Mouse (Mus musculus): ENCODE results near the gene Crct1. TPM values are rescaled to one million over a fixed set of nuclear protein-coding genes. Genes with fewer than 3 reads are reported as not detected.

Crct1 gene
- 0.34 and 0.56 TPM in 2 replicates for polyA plus RNA-seq (2016; fragmentation: Nextera tagmentation; extraction: Ambion mirVana)

DNA sequence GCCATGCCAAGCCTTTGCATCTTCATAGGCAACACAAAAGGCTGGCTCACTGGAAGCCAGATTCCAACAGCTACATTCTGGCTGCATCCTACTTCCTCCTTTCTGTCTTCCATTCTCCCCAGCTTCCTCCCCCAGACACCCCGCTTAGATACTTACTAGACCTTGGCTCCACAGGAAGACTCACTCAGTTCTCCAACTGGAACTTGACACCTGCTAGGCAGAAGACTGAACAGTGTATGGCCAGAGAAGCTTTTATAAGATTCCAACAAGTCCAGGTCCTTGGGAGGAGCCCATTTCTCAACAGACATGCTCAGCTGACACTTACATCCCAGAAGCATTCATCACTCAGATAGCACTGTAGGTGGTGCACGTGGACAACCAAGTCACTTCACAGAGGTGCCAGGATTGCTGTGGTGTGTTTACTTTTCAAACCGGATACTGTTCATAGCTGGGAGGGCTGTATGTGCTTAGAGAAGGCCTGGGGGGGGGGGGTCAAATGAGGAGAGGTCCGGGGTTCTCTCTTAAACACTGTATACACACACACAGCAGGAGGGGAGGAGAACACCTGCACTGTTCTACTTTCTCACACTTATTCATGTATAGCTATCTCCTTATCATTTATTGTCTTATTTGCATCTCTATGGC lies at the start of gene Crct1:
Gene Crct1 (minus strand): TSS at position 228 of the 645 bp plus-strand sequence.
- Histone ChIP-seq H3K4me1 (peaks cover 12% of the 10 kb centered on the region), H3K36me3 (no peaks in the 10 kb centered on the region), H3K4me2 (replicated peaks) (peak within 1 kb of the TSS; percentile 71), H3K4me3 (peak within 1 kb of the TSS; percentile 52), H3K9ac (replicated peaks) (peak within 1 kb of the TSS; percentile 53), H3K27me3 (peaks cover 5% of the 10 kb centered on the region; the same call in 1 of the 2 replicates), H3K27ac (replicated peaks) (peak within 1 kb of the TSS; percentile 42; the same call in 1 of the 2 replicates), H3K9me3 (no peaks in the 10 kb centered on the region)
- 42% methylated on average over 4 of the region's 4 CpGs for WGBS
- no peak; the same call in 1 of the 2 replicates for ATAC-seq (ENCODE audit: low FRiP score, low read depth)

GRCm38 (mm10) chr3:93052826-93053474 lies 37.5 kb upstream of the Crct1 start:
- no peaks in the 10 kb centered on the region for H3K36me3 ChIP-seq
- ATAC-seq (ENCODE audit: low FRiP score, low read depth): no peak
- H3K4me1 ChIP-seq: no peaks in the 10 kb centered on the region
- H3K4me3 ChIP-seq: no peak overlapping the region
- WGBS: 56% methylated on average over 10 of the region's 10 CpGs
- H3K27ac ChIP-seq (replicated peaks): no peak overlapping the region
- H3K4me2 ChIP-seq (replicated peaks): no peak overlapping the region
- no peaks in the 10 kb centered on the region for H3K9me3 ChIP-seq
- H3K9ac ChIP-seq (replicated peaks): no peak overlapping the region
- no peaks in the 10 kb centered on the region for H3K27me3 ChIP-seq

GRCm38 (mm10) chr3:93050182-93050581 lies 34.7 kb upstream of the Crct1 start:
- 87% methylated on average over 1 of the region's 1 CpGs for WGBS
- H3K27ac ChIP-seq (replicated peaks): no peak overlapping the region
- no peak overlapping the region for H3K9ac ChIP-seq (replicated peaks)
- H3K9me3 ChIP-seq: no peaks in the 10 kb centered on the region
- no peak overlapping the region for H3K4me2 ChIP-seq (replicated peaks)
- no peaks in the 10 kb centered on the region for H3K36me3 ChIP-seq
- no peaks in the 10 kb centered on the region for H3K27me3 ChIP-seq
- no peak for ATAC-seq (ENCODE audit: low FRiP score, low read depth)
- H3K4me3 ChIP-seq: no peak overlapping the region
- no peaks in the 10 kb centered on the region for H3K4me1 ChIP-seq

DNA sequence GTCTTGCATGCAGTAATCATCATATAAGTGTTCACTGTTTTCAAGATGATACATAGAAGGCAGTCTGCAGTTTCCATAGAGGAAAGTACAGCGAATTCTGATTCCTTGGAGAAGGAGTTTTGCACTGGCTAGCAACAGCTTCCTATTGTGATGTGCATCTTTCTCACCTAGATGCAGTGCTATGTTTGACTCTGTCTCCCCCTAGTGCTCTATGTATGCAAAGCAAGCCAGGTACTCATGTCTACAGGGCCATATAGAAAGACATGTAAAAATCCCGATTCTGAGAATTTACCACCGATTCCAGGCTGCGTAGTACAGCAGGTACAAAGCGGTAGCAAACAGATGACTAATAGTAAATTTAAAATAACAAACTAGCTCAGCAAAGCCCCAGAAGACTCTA lies 16.0 kb upstream of the Crct1 start:
- Histone ChIP-seq H3K27me3 (no peaks in the 10 kb centered on the region), H3K4me1 (no peaks in the 10 kb centered on the region), H3K36me3 (no peaks in the 10 kb centered on the region), H3K27ac (replicated peaks) (no peak overlapping the region), H3K9me3 (no peaks in the 10 kb centered on the region), H3K4me3 (no peak overlapping the region), H3K9ac (replicated peaks) (no peak overlapping the region), H3K4me2 (replicated peaks) (no peak overlapping the region)
- WGBS: 54% methylated on average over 5 of the region's 5 CpGs
- ATAC-seq (ENCODE audit: low FRiP score, low read depth): peak; percentile 91

GRCm38 (mm10) chr3:93025486-93025885 lies 10.0 kb upstream of the Crct1 start:
- no peak for ATAC-seq (ENCODE audit: low FRiP score, low read depth)
- WGBS: 89% methylated on average over 2 of the region's 2 CpGs

GRCm38 (mm10) chr3:93023411-93024184 lies 8.1 kb upstream of the Crct1 start:
- H3K27me3 ChIP-seq: no peaks in the 10 kb centered on the region
- H3K9ac ChIP-seq (replicated peaks): no peak overlapping the region
- no peak overlapping the region for H3K27ac ChIP-seq (replicated peaks)
- no peak for ATAC-seq (ENCODE audit: low FRiP score, low read depth)
- no peaks in the 10 kb centered on the region for H3K9me3 ChIP-seq
- no peak overlapping the region for H3K4me3 ChIP-seq
- no peaks in the 10 kb centered on the region for H3K4me1 ChIP-seq
- 80% methylated on average over 3 of the region's 3 CpGs for WGBS
- no peaks in the 10 kb centered on the region for H3K36me3 ChIP-seq
- no peak overlapping the region for H3K4me2 ChIP-seq (replicated peaks)

More at GRCm38 (mm10) chr3:93025486-93025885, 10.0 kb upstream of the Crct1 start:
- Histone ChIP-seq H3K4me3 (no peak overlapping the region), H3K4me1 (no peaks in the 10 kb centered on the region), H3K27me3 (no peaks in the 10 kb centered on the region), H3K4me2 (replicated peaks) (no peak overlapping the region), H3K9me3 (no peaks in the 10 kb centered on the region), H3K9ac (replicated peaks) (no peak overlapping the region), H3K27ac (replicated peaks) (no peak overlapping the region), H3K36me3 (no peaks in the 10 kb centered on the region)

DNA sequence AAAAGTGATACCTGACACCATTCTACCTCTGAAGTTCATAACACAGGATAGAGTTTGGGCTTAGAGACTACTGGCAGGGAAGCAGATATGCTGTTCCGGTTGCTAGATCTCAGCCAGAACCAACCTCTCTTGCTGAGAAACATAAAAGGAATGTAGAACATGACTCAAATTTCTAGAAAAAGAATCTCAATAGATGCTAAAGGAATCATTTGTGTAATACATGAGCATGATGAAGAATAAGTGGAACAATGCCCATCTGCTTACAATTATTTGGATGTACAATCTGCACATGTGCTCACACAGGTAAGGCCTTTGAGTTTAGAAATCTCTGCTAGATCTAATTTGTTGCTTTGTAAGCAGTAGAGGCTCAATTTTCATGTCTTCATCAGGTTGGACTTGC lies 5.7 kb upstream of the Crct1 start:
- WGBS: 86% methylated on average over 1 of the region's 1 CpGs
- Histone ChIP-seq H3K9ac (replicated peaks) (no peak overlapping the region), H3K4me1 (no peaks in the 10 kb centered on the region), H3K9me3 (no peaks in the 10 kb centered on the region), H3K4me2 (replicated peaks) (no peak overlapping the region), H3K27me3 (peaks cover 5% of the 10 kb centered on the region; the same call in 1 of the 2 replicates), H3K27ac (replicated peaks) (no peak overlapping the region), H3K36me3 (no peaks in the 10 kb centered on the region), H3K4me3 (no peak overlapping the region)
- ATAC-seq (ENCODE audit: low FRiP score, low read depth): no peak

- no peak within 1 kb of the TSS for H3K9ac ChIP-seq (replicated peaks)
- ATAC-seq (ENCODE audit: low FRiP score, low read depth): no peak
- WGBS: 87% methylated on average over 2 of the region's 2 CpGs
- H3K4me3 ChIP-seq: no peak within 1 kb of the TSS
- no peak within 1 kb of the TSS for H3K4me2 ChIP-seq (replicated peaks)
- H3K36me3 ChIP-seq: no peaks in the 10 kb centered on the region
- H3K27ac ChIP-seq (replicated peaks): no peak within 1 kb of the TSS
- H3K27me3 ChIP-seq: peaks cover 5% of the 10 kb centered on the region; the same call in 1 of the 2 replicates
- peaks cover 12% of the 10 kb centered on the region for H3K4me1 ChIP-seq
- H3K9me3 ChIP-seq: no peaks in the 10 kb centered on the region
Observed at GRCm38 (mm10) chr3:93018960-93019359, 3.5 kb upstream of the Crct1 start, which contains the start of gene Lce1m. Gene Lce1m, minus strand, starts transcription at chr3:93019060.

DNA sequence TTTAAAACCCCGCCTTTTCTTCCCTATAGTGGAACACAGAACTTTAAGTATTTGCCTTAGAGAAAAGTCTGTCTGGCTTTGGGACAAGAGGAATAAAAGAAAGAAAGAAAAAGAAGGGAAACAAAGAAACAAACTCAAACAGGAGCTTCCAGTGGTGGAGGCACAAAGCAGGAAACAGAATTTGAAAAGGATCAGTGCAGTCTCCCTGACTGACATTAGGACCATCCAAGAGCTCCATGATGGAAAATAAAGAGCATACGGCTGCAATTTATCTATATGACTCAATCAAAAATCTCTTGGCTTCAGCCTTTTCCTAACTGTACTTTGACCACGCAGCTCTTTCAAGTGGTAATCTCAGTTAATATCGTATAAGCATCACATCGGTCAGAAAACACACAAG lies 616 bp downstream of the Crct1 start:
- no peaks in the 10 kb centered on the region for H3K9me3 ChIP-seq
- peaks cover 12% of the 10 kb centered on the region for H3K4me1 ChIP-seq
- H3K4me3 ChIP-seq: peak overlapping the region; percentile 52
- H3K27ac ChIP-seq (replicated peaks): no peak overlapping the region
- peaks cover 5% of the 10 kb centered on the region; the same call in 1 of the 2 replicates for H3K27me3 ChIP-seq
- H3K36me3 ChIP-seq: no peaks in the 10 kb centered on the region
- peak overlapping the region; percentile 53; the same call in 1 of the 2 replicates for H3K9ac ChIP-seq (replicated peaks)
- WGBS: 21% methylated on average over 5 of the region's 5 CpGs
- peak overlapping the region; percentile 71 for H3K4me2 ChIP-seq (replicated peaks)
- peak; percentile 48; the same call in 1 of the 2 replicates for ATAC-seq (ENCODE audit: low FRiP score, low read depth)

DNA sequence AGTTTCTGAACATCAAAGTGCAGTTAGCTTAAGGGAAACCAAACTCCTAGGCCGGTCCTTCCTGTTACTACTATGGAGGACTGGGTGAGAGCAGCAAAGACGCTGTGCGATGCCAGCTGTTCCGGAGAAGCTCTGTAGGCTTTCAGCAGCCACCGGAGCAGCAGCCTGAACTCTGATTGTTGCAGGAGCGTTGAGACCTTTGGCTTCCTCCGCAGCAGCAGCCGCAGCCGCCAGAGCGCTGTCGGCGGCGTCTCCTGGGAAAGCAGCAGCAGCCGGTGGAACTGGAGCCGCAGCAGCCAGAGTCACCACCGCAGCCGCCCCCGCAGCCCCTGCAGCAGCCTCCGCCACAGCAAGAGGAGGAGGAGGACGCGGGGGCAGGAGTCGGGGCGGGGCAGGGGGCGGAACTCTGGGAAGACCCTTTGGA lies 1.1 kb downstream of the Crct1 start:
- Histone ChIP-seq H3K27ac (replicated peaks) (peak overlapping the region; percentile 42; the same call in 1 of the 2 replicates), H3K4me1 (peaks cover 12% of the 10 kb centered on the region), H3K4me3 (peak overlapping the region; percentile 52), H3K9me3 (no peaks in the 10 kb centered on the region), H3K9ac (replicated peaks) (peak overlapping the region; percentile 53), H3K4me2 (replicated peaks) (peak overlapping the region; percentile 71), H3K27me3 (peaks cover 5% of the 10 kb centered on the region; the same call in 1 of the 2 replicates), H3K36me3 (no peaks in the 10 kb centered on the region)
- under 1% methylated on average over 24 of the region's 24 CpGs for WGBS
- ATAC-seq (ENCODE audit: low FRiP score, low read depth): peak; percentile 94

DNA sequence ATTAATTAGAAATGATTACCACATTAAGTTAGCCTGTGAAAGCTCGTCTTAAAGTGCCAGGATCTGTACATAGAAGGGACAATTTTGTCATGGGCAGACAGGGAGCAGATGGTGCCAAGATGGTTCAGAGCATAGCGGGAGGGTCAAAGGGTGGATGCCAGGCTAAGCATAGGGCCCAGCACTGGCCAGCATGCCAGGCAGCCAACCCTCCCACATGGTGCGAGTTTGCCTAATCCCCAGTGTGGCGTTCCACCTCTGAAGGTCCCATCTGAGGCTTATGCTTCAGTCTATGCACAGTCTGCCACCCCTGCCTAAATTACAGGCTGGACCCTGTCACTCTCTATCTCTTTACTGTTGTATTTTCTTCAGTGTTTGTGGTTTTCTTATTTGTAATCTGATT lies 12.6 kb downstream of the Crct1 start:
- Histone ChIP-seq H3K9me3 (no peaks in the 10 kb centered on the region), H3K36me3 (no peaks in the 10 kb centered on the region), H3K4me3 (no peak overlapping the region), H3K27ac (replicated peaks) (no peak overlapping the region), H3K4me2 (replicated peaks) (no peak overlapping the region), H3K4me1 (no peaks in the 10 kb centered on the region), H3K9ac (replicated peaks) (no peak overlapping the region), H3K27me3 (no peaks in the 10 kb centered on the region)
- WGBS: 65% methylated on average over 4 of the region's 4 CpGs
- ATAC-seq (ENCODE audit: low FRiP score, low read depth): no peak

- WGBS: 90% methylated on average over 3 of the region's 3 CpGs
Observed at GRCm38 (mm10) chr3:93000621-93001020, 14.9 kb downstream of the Crct1 start.

More at GRCm38 (mm10) chr3:93000621-93001020, 14.9 kb downstream of the Crct1 start:
- Histone ChIP-seq H3K27ac (replicated peaks) (no peak overlapping the region), H3K27me3 (no peaks in the 10 kb centered on the region), H3K9ac (replicated peaks) (no peak overlapping the region), H3K4me2 (replicated peaks) (no peak overlapping the region), H3K36me3 (no peaks in the 10 kb centered on the region), H3K4me1 (no peaks in the 10 kb centered on the region), H3K9me3 (no peaks in the 10 kb centered on the region), H3K4me3 (no peak overlapping the region)
- no peak for ATAC-seq (ENCODE audit: low FRiP score, low read depth)
